Mouse (Mus musculus) kidney, adult 2 months (tissue): ENCODE data around the gene Ap5s1. TPM values are rescaled to one million over a fixed set of nuclear protein-coding genes. Genes with fewer than 3 reads are reported as not detected.

Experiments used
- DNase-seq: peaks from one replicate; pipeline ENCODE4 v3.0.0; 2021
- H3K27ac ChIP-seq: fragments of 200-500 bp; 2 replicates; pipeline ENCODE4 v1.5.1; 2012; ENCODE audit warnings: low read depth, low read length, control low read depth, inconsistent platforms; ENCODE audit not compliant: insufficient read depth
- H3K27me3 ChIP-seq: fragments of 200-500 bp; replicated peaks from 2 replicates; pipeline ENCODE4 v1.6.1; 2012; ENCODE audit warnings: mild to moderate bottlenecking, moderate library complexity, low read length, inconsistent platforms; ENCODE audit not compliant: control insufficient read depth, insufficient read depth
- H3K36me3 ChIP-seq: fragments of 200-500 bp; 2 replicates; pipeline ENCODE4 v1.6.1; 2012; ENCODE audit warnings: mild to moderate bottlenecking, moderate library complexity, low read length, inconsistent platforms; ENCODE audit not compliant: control insufficient read depth, insufficient read depth
- H3K4me1 ChIP-seq: fragments of 200-500 bp; 2 replicates; pipeline ENCODE4 v1.6.1; 2011; ENCODE audit warnings: low read length; ENCODE audit not compliant: control insufficient read depth, insufficient read depth
- H3K4me3 ChIP-seq: fragments of 200-500 bp; 2 replicates; pipeline ENCODE4 v1.5.1; 2011; ENCODE audit warnings: mild to moderate bottlenecking, low read depth, low read length, control low read depth; ENCODE audit not compliant: insufficient read depth
- CTCF ChIP-seq: fragments of 200-500 bp; conservative IDR thresholded peaks from 2 replicates; pipeline ENCODE4 v1.5.1; 2011; ENCODE audit warnings: low read depth, mild to moderate bottlenecking, control low read depth, low read length, moderate library complexity, mixed read lengths; ENCODE audit not compliant: insufficient read depth, insufficient read length
- POLR2A ChIP-seq: fragments of 200-500 bp; IDR thresholded peaks from one replicate; pipeline ENCODE4 v1.6.1; 2011; ENCODE audit warnings: low read depth, low read length, control low read depth
- WGBS: fragments of 180-500 bp; shearing (Covaris S2); methylation state at CpG from one replicate; pipeline ENCODE4 v1.1.7; 2018; 5-methylcytosine and 5-hydroxymethylcytosine counted together
- polyA plus RNA-seq: library from polyadenylated mRNA; depleted of rRNA; stranded (reverse); fragments of >200 nt; gene quantifications from 2 replicates; pipeline ENCODE4 v1.2.3, GENCODE M21; 2012

Ap5s1 gene
- polyA plus RNA-seq, 1 experiment: 48.5 TPM

DNA sequence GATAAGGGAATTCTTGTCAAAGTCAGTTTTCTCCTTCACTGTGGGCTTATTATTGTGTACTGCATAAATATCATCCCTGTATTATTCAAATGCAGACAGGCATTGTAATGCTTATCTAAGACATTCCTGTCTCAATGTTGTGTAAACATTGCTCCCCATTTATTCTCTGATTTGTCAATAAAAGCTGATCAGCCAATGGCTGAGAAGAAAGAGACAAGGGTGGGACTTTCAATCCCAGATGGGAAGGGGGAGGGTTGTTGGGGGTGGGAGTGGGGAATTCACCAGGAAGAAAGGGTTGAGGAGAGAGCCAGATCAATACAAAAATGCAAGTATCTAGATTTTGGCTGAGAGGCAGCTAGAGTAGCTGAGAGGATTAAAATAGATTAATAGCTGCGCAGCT, 38.0 kb upstream of the Ap5s1 start:
- 85% methylated on average over 1 of the region's 1 CpGs for WGBS
- no peak for DNase-seq
- no peak for TF ChIP-seq POLR2A
- TF ChIP-seq CTCF: no peak
- no peaks in the 10 kb centered on the region for H3K36me3 ChIP-seq
- peaks cover 8% of the 10 kb centered on the region; the same call in 1 of the 2 replicates for H3K4me1 ChIP-seq
- no peak overlapping the region for H3K27ac ChIP-seq
- no peak overlapping the region for H3K4me3 ChIP-seq
- no peaks in the 10 kb centered on the region for H3K27me3 ChIP-seq

- H3K4me1 ChIP-seq: peaks cover 17% of the 10 kb centered on the region; the same call in 1 of the 2 replicates
- H3K4me3 ChIP-seq: no peak overlapping the region
- TF ChIP-seq CTCF: no peak
- no peak for TF ChIP-seq POLR2A
- no peaks in the 10 kb centered on the region for H3K27me3 ChIP-seq
- no peak overlapping the region for H3K27ac ChIP-seq
- no peaks in the 10 kb centered on the region for H3K36me3 ChIP-seq
- 47% methylated on average over 9 of the region's 9 CpGs for WGBS
- DNase-seq: no peak
Measured at GRCm38 (mm10) chr2:131170936-131171335, 35.9 kb upstream of the Ap5s1 start.

GRCm38 (mm10) chr2:131171401-131172104, 35.3 kb upstream of the Ap5s1 start:
- DNase-seq: peak; percentile 87
- 40% methylated on average over 43 of the region's 43 CpGs for WGBS
- peak overlapping the region; percentile 16; the same call in 1 of the 2 replicates for H3K4me3 ChIP-seq
- H3K4me1 ChIP-seq: peaks cover 17% of the 10 kb centered on the region; the same call in 1 of the 2 replicates
- no peak overlapping the region for H3K27ac ChIP-seq
- TF ChIP-seq CTCF (0 out of 2 replicates have a peak, but pooled peaks have one; percentile 12), POLR2A (no peak)
- H3K36me3 ChIP-seq: no peaks in the 10 kb centered on the region
- H3K27me3 ChIP-seq: no peaks in the 10 kb centered on the region

DNA sequence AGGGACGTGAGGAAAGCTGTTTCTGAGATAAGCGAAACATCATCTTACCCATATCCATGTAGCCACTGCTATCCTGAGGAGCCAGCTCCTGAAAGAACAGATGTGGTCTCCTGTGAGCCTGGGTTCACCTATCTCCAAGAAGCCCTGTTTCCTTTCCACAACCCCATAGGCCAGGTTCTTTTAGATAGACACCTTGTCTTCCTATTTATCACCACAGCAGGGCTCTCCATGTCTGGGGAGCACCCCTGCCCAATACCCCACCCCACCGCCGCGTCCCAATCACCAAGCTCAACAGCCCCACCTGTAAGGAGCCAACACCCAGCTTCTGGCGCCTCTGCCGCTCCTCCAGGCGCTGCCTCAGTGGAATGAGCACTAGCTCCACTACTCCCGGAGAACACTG, 34.6 kb upstream of the Ap5s1 start:
- WGBS: 86% methylated on average over 9 of the region's 9 CpGs
- Histone ChIP-seq H3K27me3 (no peaks in the 10 kb centered on the region), H3K4me3 (no peak overlapping the region), H3K27ac (no peak overlapping the region), H3K4me1 (peaks cover 22% of the 10 kb centered on the region), H3K36me3 (no peaks in the 10 kb centered on the region)
- no peak for DNase-seq
- TF ChIP-seq CTCF: no peak
- TF ChIP-seq POLR2A: no peak

DNA sequence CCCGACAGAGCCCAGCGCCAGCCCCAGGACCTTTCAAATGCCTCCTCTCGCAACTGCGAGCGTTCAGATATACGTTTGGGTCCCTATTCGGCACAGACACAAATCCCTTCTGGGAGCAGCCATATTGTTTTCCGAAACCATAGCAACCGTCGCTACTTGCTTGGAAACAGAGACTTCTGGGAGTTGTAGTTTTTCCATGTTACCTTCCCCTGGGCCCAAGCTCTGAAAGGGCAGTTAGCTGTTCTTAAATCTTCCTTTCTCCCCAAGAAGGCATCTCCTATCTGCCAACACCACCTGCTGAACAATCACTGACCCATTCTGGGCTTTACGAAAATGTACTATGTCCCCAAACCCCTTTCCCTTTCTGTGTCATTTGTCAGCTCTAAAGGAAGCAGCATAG, 32.2 kb upstream of the Ap5s1 start:
- 4% methylated on average over 11 of the region's 11 CpGs for WGBS
- Histone ChIP-seq H3K27ac (peak overlapping the region; percentile 92), H3K36me3 (no peaks in the 10 kb centered on the region), H3K4me3 (peak overlapping the region; percentile 39; the same call in 1 of the 2 replicates), H3K27me3 (no peaks in the 10 kb centered on the region), H3K4me1 (peaks cover 37% of the 10 kb centered on the region)
- TF ChIP-seq CTCF (no peak), POLR2A (no peak)
- DNase-seq: peak; percentile 89

GRCm38 (mm10) chr2:131175286-131175944, 31.5 kb upstream of the Ap5s1 start:
- Histone ChIP-seq H3K4me1 (peaks cover 37% of the 10 kb centered on the region), H3K36me3 (no peaks in the 10 kb centered on the region), H3K27ac (peak overlapping the region; percentile 92), H3K4me3 (no peak overlapping the region), H3K27me3 (no peaks in the 10 kb centered on the region)
- DNase-seq: peak; percentile 76
- WGBS: 34% methylated on average over 3 of the region's 3 CpGs
- TF ChIP-seq CTCF (no peak), POLR2A (no peak)

DNA sequence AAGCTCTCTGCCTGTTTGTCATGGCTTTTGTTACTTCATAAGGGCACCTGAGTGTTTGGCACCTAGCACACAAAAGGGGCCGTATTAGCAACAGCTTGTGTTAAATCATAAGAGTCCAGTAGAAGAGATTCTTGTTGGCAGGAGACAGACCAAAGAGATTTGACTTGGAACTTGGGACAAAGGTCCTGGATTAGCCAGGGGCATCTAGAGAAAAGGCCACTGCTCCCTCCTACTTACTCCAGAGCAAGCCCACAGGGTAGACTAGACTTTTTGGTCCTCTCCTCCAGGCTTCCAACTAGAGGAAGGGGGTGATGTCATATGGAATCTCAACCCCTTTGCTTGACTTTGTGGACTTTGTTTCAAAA, 31.0 kb upstream of the Ap5s1 start:
- Histone ChIP-seq H3K27ac (peak overlapping the region; percentile 92), H3K27me3 (no peaks in the 10 kb centered on the region), H3K36me3 (no peaks in the 10 kb centered on the region), H3K4me3 (no peak overlapping the region), H3K4me1 (peaks cover 37% of the 10 kb centered on the region)
- peak; percentile 77 for DNase-seq
- WGBS: 53% methylated on average over 1 of the region's 1 CpGs
- TF ChIP-seq POLR2A: no peak
- no peak for TF ChIP-seq CTCF
